Mouse (Mus musculus) heart, postnatal 36 days (tissue): ENCODE measurements at regions not wholly inside any gene's neighbourhood (a gene's known extent, or its start where the extent isn't known, plus 50 kb on each side); places are given as distances from the start of the nearest gene placed in this dataset.
"Not testable (repeated sequence)": the region's sequence is repeated elsewhere in the genome, so short reads cannot be mapped to it uniquely, and the experiment has no call there.

ENCODE experiments used
- DNase-seq, 2 experiments: peaks; one replicate each; pipeline ENCODE4 v3.0.0; 2021 to 2022
- intact Hi-C: fragments of 180-260 bp; cut with DNase I; formaldehyde crosslinking; loops from one replicate; pipeline ENCODE4 v1.15.1; 2025

- intact Hi-C loops, result no loop called here
- DNase-seq, result no peak
Observed at GRCm38 (mm10) chr8:42442786-42443185, 698.5 kb downstream of the Triml1 start.

- intact Hi-C loops, result no loop called here
- no peak for DNase-seq
Observed at GRCm38 (mm10) chr8:42402632-42403031, 738.7 kb downstream of the Triml1 start.

DNA sequence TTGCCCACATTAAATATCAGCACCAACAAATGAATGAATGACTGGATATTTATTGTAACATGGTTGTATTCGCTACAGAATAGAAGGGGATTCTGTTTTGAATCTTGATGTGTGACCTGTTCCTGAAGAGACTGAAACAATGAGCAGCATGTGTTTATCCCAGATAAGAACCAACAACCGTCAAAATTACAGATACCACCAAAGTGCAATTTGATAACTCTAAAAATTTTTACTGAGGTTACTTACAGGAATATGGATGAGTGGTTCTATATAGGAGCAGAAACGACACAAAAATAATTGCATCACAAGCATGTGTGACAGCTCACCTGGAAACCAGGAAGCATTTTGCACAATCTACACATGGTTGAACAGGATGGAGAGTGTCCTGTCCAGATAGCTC lies 744.4 kb downstream of the Triml1 start:
- DNase-seq, result no peak
- intact Hi-C loops, result no loop called here

- DNase-seq, result no peak
- intact Hi-C loops, result no loop called here
Observed at GRCm38 (mm10) chr8:42388816-42389215, 752.5 kb downstream of the Triml1 start.

- intact Hi-C loops, result no loop called here
- no peak for DNase-seq
Observed at GRCm38 (mm10) chr8:42348073-42348603, 793.1 kb downstream of the Triml1 start.

GRCm38 (mm10) chr8:42334708-42335107 lies 806.6 kb downstream of the Triml1 start:
- DNase-seq, result no peak
- intact Hi-C loops, result no loop called here

DNA sequence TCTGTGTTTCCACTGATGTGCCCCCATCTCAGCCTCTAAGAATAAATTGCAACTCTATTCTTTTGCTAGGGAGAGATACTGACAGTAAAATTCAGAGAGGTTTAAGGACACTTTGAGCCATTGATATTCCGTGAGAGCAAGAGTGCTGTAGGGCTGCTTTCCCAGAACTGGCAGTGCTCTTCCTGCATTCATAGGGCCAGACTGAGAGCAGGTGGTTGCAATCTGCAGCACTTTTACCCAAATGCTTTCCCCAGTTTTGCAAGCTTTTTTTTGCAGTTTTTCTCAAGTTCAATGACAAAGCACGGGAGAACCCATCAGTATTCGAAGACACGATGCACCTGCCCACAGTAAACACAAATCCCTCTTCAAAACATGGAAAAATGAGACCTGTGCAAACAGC lies 816.6 kb downstream of the Triml1 start:
- DNase-seq, result no peak
- intact Hi-C loops, result no loop called here

DNA sequence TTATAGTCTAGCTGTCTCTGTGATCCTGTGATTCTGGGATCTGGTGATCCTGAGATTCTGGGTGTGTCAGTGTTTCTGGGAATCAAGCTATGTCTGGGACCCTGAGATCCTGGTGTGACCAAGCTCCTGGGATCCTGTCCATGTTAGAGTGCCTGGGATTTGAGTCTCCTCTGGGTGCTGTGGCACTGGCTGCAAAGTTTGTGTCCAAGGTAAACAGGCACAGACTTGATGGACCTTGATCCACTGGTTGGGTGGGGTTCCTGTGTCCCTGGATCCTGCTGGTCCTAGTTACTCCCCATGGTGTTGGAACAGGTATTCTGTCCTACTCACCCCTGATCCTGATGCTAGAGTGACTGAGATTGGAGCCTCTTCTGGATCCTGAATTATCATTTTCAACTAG lies 818.4 kb downstream of the Triml1 start:
- DNase-seq, result no peak
- intact Hi-C loops, result no loop called here

- intact Hi-C loops, result no loop called here
- DNase-seq, result no peak
Observed at GRCm38 (mm10) chr8:42311060-42311459, 830.2 kb downstream of the Triml1 start.

- no peak for DNase-seq
- intact Hi-C loops, result no loop called here
Observed at GRCm38 (mm10) chr8:42291392-42291791, 849.9 kb downstream of the Triml1 start.

GRCm38 (mm10) chr8:42282011-42282410 lies 859.3 kb downstream of the Triml1 start:
- no peak for DNase-seq
- intact Hi-C loops, result no loop called here

DNA sequence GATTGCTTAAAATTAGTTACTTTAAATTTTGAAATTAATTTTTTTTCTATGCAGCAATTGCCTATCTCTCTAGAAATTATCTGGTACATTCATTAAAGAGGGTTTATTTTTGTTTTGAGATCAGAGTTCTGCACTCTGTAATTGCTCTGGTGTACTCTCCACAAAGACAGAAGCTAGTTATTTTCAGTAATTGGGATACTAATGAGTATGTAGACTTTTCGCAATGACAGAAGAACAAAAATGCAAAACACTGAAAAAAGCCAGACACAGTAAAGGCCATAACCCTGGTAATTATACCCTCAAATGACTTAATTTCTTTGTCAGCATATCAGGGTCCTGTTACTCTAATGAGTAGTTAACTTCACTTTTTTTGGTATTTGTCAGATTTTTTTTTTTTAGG lies 836.5 kb upstream of the Frg1 start:
- no peak for DNase-seq
- intact Hi-C loops, result no loop called here

DNA sequence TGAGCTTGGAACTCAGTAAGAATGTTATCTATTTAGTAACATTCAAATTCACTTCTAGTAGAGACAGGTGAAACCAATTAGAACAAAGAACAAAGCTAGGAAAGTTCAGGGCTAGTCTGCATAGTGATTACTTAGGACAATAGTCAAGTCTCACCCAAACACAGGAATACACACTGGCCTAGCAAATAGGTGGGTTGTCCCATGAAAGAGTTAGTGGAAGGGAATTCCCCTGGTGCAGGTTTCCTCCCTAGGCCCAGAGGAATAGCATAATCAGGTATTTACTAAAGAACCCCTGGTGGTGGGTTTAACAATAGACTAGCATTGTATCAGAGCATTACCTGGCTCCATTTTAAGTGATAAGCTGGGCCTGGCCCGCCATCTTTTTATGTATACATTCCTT lies 825.4 kb upstream of the Frg1 start:
- DNase-seq, result not testable (repeated sequence)

GRCm38 (mm10) chr8:42219857-42220600 lies 803.2 kb upstream of the Frg1 start:
- DNase-seq, result no peak
- intact Hi-C loops, result loop anchor here (5.0 kb wide), 1 partner anchor 393 kb away; no protein-coding TSS in a partner anchor

More for the DNA sequence above, 825.4 kb upstream of the Frg1 start:
- intact Hi-C loops, result not testable (repeated sequence)

DNA sequence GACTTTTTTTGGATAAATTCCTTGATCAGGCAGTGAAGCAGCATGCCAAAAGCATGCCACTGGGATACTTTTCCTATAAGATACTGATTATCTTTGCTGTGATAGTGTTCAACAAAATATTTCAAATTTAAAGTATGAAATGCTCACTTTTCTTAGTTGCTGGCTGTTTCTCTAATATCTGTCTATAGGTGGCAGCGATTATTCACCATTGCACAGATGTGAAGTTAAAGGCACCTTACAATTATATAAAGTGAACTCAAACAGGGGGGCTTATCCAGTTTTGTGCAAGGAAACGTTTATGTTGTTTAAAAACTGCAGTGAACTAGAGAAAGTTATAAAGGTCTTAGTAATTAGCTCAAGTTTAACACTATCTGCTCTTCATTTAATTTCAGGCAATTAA lies 794.1 kb upstream of the Frg1 start:
- no peak for DNase-seq
- intact Hi-C loops, result no loop called here

DNA sequence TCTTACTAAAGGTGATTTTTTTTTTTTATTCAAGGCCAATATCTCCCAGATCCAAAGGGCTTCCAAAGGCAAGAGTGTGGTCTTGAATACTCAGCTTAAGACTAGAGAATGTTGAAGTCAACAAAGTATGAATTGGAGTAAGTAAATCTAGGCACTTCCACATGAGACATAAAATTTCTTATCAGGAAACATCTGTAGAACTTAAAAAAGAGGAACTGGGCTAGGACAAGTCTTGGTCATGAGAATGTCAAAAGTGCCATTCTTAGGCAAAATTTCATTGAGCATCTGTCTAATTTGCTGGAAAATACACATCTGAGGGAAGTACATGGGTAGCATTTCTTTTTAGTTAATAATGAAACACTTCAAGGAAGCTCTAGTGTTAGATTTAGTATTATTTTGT lies 793.1 kb upstream of the Frg1 start:
- intact Hi-C loops, result no loop called here
- no peak for DNase-seq

DNA sequence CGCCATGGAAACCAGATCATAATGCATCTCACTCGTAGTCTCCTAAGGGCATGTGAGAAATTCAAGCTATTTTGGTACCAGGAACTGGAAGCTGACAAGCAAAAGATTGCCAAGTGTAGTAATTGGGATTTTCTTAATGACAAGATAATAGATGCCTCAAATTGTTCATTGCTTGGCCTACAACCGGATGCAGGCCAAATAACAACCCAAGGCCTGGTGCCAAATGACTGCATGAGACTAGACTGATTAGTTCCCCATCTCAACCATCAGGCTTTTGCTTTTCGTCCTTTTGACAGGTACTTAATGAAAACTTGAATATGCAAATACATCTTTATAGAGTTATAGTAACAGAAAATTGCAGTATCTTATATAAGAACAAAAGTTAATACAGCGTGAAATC lies 780.4 kb upstream of the Frg1 start:
- intact Hi-C loops, result no loop called here
- DNase-seq, result no peak

DNA sequence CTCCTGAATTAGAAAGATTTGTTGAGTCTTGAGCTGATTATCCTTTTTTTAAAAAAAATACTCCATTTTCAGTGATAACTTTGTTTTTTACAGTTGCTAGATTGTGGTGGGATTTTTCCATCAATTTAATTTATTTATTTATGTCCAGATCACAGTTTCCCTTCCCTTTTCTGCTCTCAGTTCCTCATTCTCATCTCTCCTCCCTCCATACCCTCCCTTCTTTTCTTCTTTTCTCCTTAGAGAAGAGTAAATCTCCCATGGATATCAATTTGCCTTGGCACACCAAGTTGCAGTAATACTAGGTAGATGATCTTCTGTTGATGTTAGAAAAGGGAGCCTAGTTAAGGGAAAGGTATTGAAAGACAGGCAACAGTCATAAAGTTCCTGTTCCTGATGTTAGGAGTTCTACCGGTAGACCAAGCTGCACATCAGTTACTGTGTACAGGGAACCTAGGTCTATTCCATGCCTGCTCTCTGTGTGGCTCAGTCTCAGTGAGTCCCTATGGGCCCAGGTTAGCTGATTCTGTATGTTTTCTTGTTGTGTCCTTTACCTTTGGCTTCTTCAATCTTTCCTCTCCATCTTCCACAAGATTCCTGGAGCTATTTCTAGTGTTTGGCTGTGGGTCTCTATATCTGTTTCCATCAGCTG lies 777.2 kb upstream of the Frg1 start:
- intact Hi-C loops, result no loop called here
- DNase-seq, result no peak

GRCm38 (mm10) chr8:42187083-42187482 lies 770.2 kb upstream of the Frg1 start:
- intact Hi-C loops, result no loop called here
- DNase-seq, result no peak

DNA sequence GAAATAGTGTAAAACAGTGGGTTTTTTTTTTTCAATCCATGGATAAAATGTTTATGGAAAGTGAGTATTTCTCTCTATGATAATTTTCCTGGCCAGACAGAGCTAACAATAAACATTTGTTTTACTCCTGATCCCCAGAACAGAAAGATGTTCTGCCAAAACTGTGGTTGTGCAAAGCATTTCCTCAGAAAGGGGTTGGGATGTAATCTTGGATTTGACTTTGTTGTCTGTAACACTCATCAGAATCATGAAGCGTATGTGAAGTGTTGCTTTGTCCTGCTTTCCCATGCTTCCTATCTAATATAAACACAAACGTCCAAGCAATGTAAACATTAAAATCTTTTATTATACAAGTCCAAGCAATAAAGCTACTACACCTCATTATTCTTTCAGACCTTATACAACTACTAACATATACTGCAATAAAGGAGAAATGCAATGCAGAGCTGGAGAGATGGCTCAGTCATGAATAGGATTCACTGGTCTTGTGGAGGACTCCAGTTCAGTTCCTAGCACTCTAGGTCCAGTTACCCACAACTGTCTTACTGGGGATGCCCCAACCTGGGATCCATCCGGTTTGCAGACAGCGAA lies 766.5 kb upstream of the Frg1 start:
- DNase-seq, result no peak
- intact Hi-C loops, result no loop called here

DNA sequence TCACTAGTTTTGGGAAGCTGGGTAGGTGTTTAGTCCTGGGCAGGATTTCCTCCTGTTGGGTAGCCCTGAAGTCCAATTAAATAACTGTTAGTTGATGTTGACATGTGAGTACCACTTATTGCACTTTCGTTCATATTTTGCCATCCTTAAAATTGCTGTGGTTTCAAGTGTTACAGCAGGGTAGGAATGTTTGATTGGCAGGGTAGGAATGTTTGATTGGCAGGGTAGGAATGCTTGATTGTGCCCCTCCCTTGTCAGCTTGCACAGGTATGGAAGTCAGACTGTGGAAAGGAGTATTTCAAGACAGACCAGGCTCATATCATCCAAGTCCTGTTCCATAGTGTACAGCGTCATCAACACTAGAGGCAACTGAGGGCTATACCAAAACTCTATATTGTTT lies 745.6 kb upstream of the Frg1 start:
- intact Hi-C loops, result no loop called here
- DNase-seq, result no peak

- intact Hi-C loops, result no loop called here
- no peak for DNase-seq
Observed at GRCm38 (mm10) chr8:42157006-42157405, 740.1 kb upstream of the Frg1 start.
